Mouse (Mus musculus) right cerebral cortex, postnatal 25 days (tissue): Measurements from ENCODE around the gene Adrb1.

Source experiments
- DNase-seq: peaks from one replicate; pipeline ENCODE4 v3.0.0; 2022

Gene Adrb1

GRCm38 (mm10) chr19:56721387-56722211, at the start of gene Adrb1:
Gene Adrb1, plus strand, starts transcription at chr19:56722199.
- DNase-seq = peak; percentile 86

GRCm38 (mm10) chr19:56675690-56676089, 46.3 kb upstream of the Adrb1 start:
- no peak for DNase-seq

GRCm38 (mm10) chr19:56676506-56676905, 45.5 kb upstream of the Adrb1 start:
- DNase-seq = no peak

- no peak for DNase-seq
Measured at GRCm38 (mm10) chr19:56677611-56678010, 44.4 kb upstream of the Adrb1 start.

DNA sequence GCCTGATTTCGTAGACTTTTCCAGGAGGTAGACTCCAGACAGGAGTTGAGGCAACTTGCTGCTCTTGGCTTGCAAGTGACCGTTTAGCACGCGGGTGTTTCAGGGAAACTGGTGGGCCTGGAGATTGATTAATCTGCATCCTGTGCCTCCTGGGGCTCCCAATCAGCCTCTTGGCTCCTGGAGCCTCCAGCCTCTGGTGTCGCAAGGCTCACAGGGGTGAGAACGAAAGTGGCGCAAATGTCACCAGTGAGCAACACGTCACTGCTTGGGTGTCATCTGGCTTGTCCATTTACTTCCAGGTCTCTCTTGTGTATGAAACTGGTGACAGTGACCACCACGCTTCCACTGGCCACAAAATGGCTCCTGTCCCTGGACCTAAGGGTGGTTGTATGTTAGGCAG, 43.5 kb upstream of the Adrb1 start:
- no peak for DNase-seq

DNA sequence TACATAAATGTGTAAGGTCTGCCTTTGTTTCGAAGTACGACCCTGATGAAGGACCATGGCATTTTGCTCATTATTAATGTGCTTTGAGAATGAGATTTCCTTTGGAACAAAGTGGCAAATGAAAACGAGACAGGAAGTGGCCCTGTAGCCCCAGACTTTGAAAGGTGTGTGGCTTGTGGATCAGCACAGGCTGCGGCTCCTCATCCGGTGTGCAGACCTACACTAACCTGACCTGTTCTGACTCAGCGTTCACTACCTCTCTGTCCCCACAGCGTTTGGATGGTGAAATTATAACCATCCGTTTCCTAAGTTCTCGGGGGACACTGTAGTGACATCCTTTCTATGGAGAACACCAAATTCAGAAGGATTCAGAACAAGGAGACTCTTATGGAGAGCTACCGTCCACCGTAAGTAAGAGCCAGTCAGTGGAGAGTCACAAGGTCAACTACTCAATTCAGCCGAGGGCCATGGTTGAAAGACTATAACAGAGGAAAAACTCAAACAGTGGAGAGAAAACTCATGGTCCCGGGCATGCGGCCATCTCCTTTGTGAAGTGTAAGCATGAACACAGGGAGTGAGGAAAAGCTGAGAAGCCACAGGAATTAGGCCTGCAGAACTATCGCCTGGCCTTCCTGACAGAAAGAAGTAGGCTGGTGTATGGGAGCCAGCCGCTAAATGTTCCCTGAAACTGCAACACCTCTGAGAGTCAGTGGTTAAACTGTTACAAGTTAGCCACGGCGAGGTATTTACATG, 42.6 kb upstream of the Adrb1 start:
- DNase-seq = no peak

- DNase-seq = no peak
Measured at GRCm38 (mm10) chr19:56679992-56680391, 42.0 kb upstream of the Adrb1 start.

DNA sequence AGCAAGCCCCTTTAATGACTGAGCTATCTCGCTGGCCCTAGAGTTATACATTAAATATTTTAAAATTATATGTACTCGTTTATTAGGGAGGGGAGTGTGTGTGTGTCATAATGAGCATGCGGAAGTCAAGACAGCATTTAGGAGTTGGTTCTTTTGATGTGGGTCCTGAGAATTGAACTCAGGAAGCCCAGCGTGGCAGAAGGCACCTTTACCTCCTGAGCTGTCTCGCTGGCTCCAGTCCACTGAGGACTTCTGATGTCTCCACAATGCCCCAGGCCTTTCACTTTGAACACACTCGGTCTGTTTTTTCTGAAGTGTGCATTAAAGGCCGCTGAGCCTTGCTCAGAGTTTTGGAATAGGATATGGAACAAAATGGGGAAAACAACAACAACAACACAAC, 39.7 kb upstream of the Adrb1 start:
- DNase-seq = no peak

- DNase-seq = no peak
Measured at GRCm38 (mm10) chr19:56682843-56683242, 39.2 kb upstream of the Adrb1 start.

DNA sequence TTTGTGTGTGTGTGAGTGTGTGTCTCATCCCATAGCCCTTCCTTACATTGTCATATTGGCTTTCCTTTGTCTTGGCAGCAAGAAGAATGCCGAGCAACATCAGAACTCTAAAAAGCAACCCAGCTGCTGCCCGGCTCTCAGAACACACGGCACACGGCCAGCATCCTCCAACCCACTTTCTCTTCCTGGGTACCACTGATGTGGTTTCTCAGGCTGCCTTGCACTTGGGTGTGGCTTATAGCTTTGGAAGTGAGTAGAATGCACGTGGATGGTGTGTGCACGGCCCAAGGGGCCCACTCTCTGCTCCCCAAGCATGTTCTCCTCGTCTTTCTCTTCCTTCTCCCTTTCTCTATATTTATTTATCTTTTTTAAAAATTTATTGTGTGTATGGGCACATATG, 36.5 kb upstream of the Adrb1 start:
- DNase-seq = no peak

- DNase-seq = no peak
Measured at GRCm38 (mm10) chr19:56686218-56686617, 35.8 kb upstream of the Adrb1 start.

GRCm38 (mm10) chr19:56687026-56687635, 34.9 kb upstream of the Adrb1 start:
- no peak for DNase-seq

DNA sequence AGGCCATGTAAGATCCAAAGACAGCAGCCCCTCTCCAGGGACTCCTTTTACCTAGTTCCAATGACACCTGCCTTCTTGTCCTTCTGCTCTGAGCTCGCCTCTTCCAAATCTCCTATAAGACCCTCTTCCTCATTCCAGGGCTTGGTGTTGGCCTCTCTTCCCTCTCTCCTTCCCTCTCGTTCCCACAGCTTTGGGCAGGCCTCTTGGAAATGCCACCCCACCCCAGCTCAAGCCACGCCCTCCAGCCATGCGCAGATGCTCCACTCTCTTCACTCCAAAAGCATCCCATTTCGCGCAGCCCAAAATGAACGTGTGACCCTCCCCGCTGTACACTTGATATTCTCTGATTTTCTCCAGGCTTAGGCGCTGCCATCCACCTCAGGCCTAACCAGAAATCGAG, 34.3 kb upstream of the Adrb1 start:
- no peak for DNase-seq

- DNase-seq = no peak
Measured at GRCm38 (mm10) chr19:56688661-56689335, 33.2 kb upstream of the Adrb1 start.

DNA sequence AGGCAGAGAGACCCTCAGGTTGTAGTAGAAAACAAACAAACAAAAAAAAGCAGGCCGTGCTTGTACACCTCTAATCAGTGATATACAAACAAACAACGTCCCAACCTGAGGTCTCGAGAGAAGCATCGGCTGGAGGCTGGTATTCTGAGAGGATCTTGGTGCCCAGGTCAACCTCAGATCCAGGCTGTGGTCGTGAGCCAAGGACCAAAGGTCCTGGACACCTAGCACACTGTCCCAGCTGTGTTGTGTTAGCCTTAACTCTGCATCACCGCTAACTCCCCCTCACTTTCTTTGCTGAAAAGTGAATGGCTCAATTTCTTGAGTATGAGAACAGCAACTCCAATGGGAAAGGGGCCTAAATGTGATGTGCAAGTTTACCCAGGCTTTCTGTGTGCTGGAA, 32.5 kb upstream of the Adrb1 start:
- no peak for DNase-seq

DNA sequence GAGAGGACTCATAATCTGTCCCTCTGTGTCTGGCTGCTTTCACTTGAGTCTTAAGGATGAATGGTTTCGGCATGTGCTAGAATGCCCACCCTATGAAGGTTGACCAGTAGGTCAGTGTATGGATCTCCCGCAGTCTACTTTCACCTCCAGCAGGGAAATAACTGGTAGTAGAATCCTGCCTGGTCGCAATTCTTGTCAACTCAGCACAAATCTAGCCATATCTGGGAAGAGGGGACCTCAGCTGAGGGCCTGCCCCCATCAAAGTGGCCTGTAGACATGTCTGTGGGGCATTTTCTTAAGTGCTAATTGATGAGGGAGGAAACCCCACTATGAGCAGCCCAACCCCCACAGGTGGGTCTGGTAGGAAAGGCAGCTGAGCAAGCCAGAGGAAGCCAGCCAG, 30.9 kb upstream of the Adrb1 start:
- DNase-seq = no peak

GRCm38 (mm10) chr19:56692451-56692850, 29.5 kb upstream of the Adrb1 start:
- no peak for DNase-seq

DNA sequence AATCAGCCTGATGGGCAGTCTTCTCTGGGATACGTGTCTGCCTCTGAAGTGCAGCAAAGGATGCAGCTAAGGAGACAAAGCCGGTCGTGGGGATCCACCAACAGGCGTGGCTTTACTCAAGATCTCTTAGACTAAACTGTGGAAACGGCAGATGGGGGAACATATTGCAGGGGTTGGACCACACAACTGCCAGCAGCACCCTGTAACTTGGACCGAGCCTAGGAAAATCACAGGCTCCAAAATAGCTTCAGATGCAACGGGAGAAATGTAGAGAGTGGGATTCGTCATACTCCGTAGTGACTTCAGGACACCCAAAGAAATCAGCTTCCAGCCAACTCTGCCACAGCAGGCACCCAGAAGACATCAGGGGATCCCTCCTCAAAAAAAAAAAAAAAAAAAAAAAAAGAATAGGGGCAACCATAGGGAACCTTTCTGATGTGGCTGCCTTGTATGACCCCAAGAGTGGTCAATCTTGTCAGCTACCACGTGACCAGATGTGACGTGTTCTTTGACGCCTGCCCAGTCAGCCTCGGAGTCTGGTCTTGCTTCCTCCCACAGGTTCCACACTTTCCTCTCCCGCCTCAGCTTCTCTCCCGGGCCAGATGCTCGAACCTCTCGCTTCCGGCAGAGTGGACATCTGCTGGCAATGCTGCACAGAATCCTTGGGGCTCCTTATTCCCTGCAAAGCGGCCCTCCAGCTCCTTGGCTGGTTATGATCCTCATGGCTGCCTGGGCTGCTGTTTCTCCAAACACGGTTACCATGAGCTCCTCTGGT, 24.4 kb upstream of the Adrb1 start:
- peak; percentile 74 for DNase-seq

GRCm38 (mm10) chr19:56700848-56701247, 21.2 kb upstream of the Adrb1 start:
- no peak for DNase-seq

DNA sequence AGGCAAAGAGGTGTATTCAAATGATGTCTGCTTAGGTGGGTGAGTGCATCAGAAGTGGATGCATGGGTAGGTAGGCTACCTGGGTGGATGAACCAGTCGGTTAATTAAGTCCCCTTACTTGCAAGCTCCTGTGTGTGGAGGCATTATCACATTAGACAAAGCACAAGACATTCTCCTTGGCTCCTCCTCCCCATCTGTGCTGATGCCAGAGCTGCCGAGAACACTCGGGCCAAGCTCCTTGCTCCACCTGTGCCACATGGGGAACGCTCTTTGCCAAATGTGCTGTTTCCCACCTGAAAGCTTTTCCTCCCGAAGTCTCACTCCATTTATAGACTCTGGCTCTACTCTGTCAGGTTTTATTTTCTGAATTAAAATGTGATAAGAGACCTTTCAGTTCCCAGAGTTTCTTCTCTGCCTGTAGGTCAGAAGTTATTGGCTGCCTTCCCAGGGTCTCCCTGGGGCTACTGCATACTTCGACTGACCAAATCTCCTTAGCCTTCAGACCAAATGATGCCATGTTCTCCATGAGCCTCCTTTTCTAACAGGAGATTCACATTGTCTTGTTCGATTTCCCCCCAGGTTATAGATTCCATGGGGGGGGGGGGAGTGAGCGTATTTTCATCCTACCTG, 20.5 kb upstream of the Adrb1 start:
- no peak for DNase-seq

- DNase-seq = no peak
Measured at GRCm38 (mm10) chr19:56702039-56702438, 20.0 kb upstream of the Adrb1 start.
